Mouse (Mus musculus) C2C12 (cell line): ENCODE measurements around the gene Nup85.

Source experiments
- CEBPB ChIP-seq: IDR thresholded peaks from one replicate; pipeline ENCODE4 v1.6.1; 2011; ENCODE audit warnings: low read depth, mild to moderate bottlenecking, control low read depth, moderate library complexity
- CTCF ChIP-seq: IDR thresholded peaks from one replicate; pipeline ENCODE4 v1.5.1; 2011; ENCODE audit not compliant: control insufficient read depth, insufficient read depth, insufficient read length
- MAX ChIP-seq: IDR thresholded peaks from one replicate; pipeline ENCODE4 v1.6.1; 2011; ENCODE audit warnings: mild to moderate bottlenecking, control low read depth

GRCm38 (mm10) chr11:115552783-115553182 is 11.5 kb upstream of the Nup85 start:
- no peak for TF ChIP-seq MAX
- peak; percentile 9 for TF ChIP-seq CTCF
- TF ChIP-seq CEBPB, result no peak
